In the genomic region with DNA sequence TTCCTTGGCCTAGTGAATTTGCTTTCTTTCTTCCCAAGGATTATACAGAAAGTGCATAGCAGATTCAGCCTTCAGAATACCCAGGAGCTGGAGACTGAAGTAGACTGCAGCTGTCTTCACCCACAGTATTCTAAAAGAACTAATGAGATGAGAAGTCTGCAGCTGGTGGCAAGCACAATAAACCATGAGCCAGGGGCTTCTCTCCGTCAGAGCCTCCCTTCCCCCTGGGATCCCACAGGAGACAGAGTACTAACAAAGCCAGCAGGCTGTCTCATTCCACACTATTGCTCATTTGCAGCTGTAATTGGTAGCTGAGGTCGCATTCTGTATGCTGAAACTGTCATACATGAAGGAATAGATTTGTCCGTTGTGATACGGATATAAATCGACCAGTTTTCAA, we compare ENCODE assay signal across 14 mouse cellular contexts. TPM values are rescaled to one million over a fixed set of nuclear protein-coding genes. Genes with fewer than 3 reads are reported as not detected.
A peak's percentile ranks its signal among the peaks of the same experiment; 100 is the strongest.
DNase-seq lines count a peak whose midpoint lies in the region; ATAC-seq lines count a peak whose summit lies in the region.
"Had no signal": no experiment of that assay in that cellular context is flagged by ENCODE, and none has a peak within 500 bp of the region (broad histone marks: within the 10 kb centered on the region; RNA-seq: fewer than 3 reads in every experiment).

No protein-coding gene starts in this region.

- no peak overlapping the region for H3K9ac ChIP-seq in hindbrain, embryonic 11.5 days (ENCODE audit: low read depth, low read length)
- no peak overlapping the region for H3K9ac ChIP-seq in midbrain, embryonic 14.5 days (replicated peaks; ENCODE audit: low read length)
- no peak overlapping the region for H3K9ac ChIP-seq in kidney, embryonic 15.5 days
- H3K9ac ChIP-seq: embryonic facial prominence, embryonic 12.5 days; liver, embryonic 14.5 days had no signal

- H3K36me3 ChIP-seq in hindbrain, embryonic 11.5 days (ENCODE audit: control insufficient read depth, insufficient read depth, low read length): peaks cover 11% of the 10 kb centered on the region; the same call in 1 of the 2 replicates
- peaks cover 32% of the 10 kb centered on the region for H3K36me3 ChIP-seq in midbrain, embryonic 14.5 days (ENCODE audit: control insufficient read depth, insufficient read depth, low read length)
- peaks cover 80% of the 10 kb centered on the region for H3K36me3 ChIP-seq in kidney, embryonic 15.5 days

- no peak overlapping the region for H3K4me2 ChIP-seq in hindbrain, embryonic 11.5 days (replicated peaks; ENCODE audit: low read depth, low read length)
- H3K4me2 ChIP-seq in midbrain, embryonic 14.5 days (ENCODE audit: low read length): no peak overlapping the region
- H3K4me2 ChIP-seq in kidney, embryonic 15.5 days: no peak overlapping the region
- H3K4me2 ChIP-seq: embryonic facial prominence, embryonic 12.5 days had no signal

- no peaks in the 10 kb centered on the region for H3K9me3 ChIP-seq in hindbrain, embryonic 11.5 days (ENCODE audit: control insufficient read depth, low read length)
- H3K9me3 ChIP-seq in midbrain, embryonic 14.5 days (ENCODE audit: control insufficient read depth, low read length): no peaks in the 10 kb centered on the region
- no peaks in the 10 kb centered on the region for H3K9me3 ChIP-seq in kidney, embryonic 15.5 days (replicated peaks)
- H3K9me3 ChIP-seq: embryonic facial prominence, embryonic 12.5 days had no signal

- peak; percentile 76 for ATAC-seq in hindbrain, embryonic 11.5 days (ENCODE audit: low FRiP score)
- ATAC-seq in midbrain, embryonic 14.5 days (ENCODE audit: low FRiP score, low TSS enrichment): peak; percentile 79
- no peak for ATAC-seq in kidney, embryonic 15.5 days (replicated peaks; ENCODE audit: low FRiP score)
- ATAC-seq: intestine, embryonic 16.5 days had no signal

- intact Hi-C loops in left cerebral cortex, postnatal 36 days (cut with DNase I): no loop called here

- H3K27ac ChIP-seq in hindbrain, embryonic 11.5 days (ENCODE audit: low read depth, low read length): peak overlapping the region; percentile 88
- peak overlapping the region; percentile 89 for H3K27ac ChIP-seq in midbrain, embryonic 14.5 days (replicated peaks; ENCODE audit: low read depth, low read length)
- no peak overlapping the region for H3K27ac ChIP-seq in kidney, embryonic 15.5 days
- H3K27ac ChIP-seq: embryonic facial prominence, embryonic 12.5 days; gastrocnemius, adult 2 months; liver, embryonic 14.5 days had no signal

- 66% methylated on average over 5 of the region's 5 CpGs for WGBS in hindbrain, embryonic 11.5 days
- WGBS in midbrain, embryonic 14.5 days: 16% methylated on average over 5 of the region's 5 CpGs
- 86% methylated on average over 5 of the region's 5 CpGs for WGBS in kidney, embryonic 15.5 days

- 0 out of 2 replicates have a peak, but pooled peaks cover 2% of the 10 kb centered on the region for H3K4me1 ChIP-seq in hindbrain, embryonic 11.5 days (replicated peaks; ENCODE audit: control insufficient read depth, insufficient read depth, low read length)
- peaks cover 42% of the 10 kb centered on the region for H3K4me1 ChIP-seq in midbrain, embryonic 14.5 days (ENCODE audit: control insufficient read depth, insufficient read depth, low read length)
- no peaks in the 10 kb centered on the region for H3K4me1 ChIP-seq in kidney, embryonic 15.5 days

- no peaks in the 10 kb centered on the region for H3K27me3 ChIP-seq in hindbrain, embryonic 11.5 days (ENCODE audit: control insufficient read depth, insufficient read depth, low read length)
- H3K27me3 ChIP-seq in midbrain, embryonic 14.5 days (ENCODE audit: control insufficient read depth, insufficient read depth, low read length): no peaks in the 10 kb centered on the region
- no peaks in the 10 kb centered on the region for H3K27me3 ChIP-seq in kidney, embryonic 15.5 days
- H3K27me3 ChIP-seq: embryonic facial prominence, embryonic 12.5 days had no signal

- no peak overlapping the region for H3K4me3 ChIP-seq in hindbrain, embryonic 11.5 days (ENCODE audit: low read depth, low read length)
- H3K4me3 ChIP-seq in midbrain, embryonic 14.5 days (replicated peaks; ENCODE audit: low read depth, low read length): no peak overlapping the region
- no peak overlapping the region for H3K4me3 ChIP-seq in kidney, embryonic 15.5 days (replicated peaks)
- H3K4me3 ChIP-seq: embryonic facial prominence, embryonic 12.5 days; gastrocnemius, adult 2 months had no signal

- peak; percentile 50 to 60 for DNase-seq in right cerebral cortex, postnatal 10 days (ENCODE audit: low spot score in 2 of 2)
- DNase-seq in right cerebral cortex, adult 18-20 months: no peak
- peak; percentile 68 for DNase-seq in hindbrain, embryonic 11.5 days (ENCODE audit: low spot score)
- peak; percentile 89 for DNase-seq in midbrain, embryonic 14.5 days
- no peak for DNase-seq in left cerebral cortex, postnatal 36 days (ENCODE audit: low spot score in 2 of 2)
- no peak for DNase-seq in cerebellum, postnatal 25 days
- DNase-seq: cerebellum, adult 11-12 months; gastrocnemius, adult 2 months; lung, postnatal 36 days; thymus, postnatal 4 days had no signal

RNA-seq across cellular contexts. Expression of gene Pitpnb, which starts 38.0 kb away (rescaled TPM):
- polyA plus RNA-seq in hindbrain, embryonic 11.5 days (2014; fragmentation: Nextera tagmentation; extraction: Ambion mirVana): 120 and 127 TPM in 2 replicates
- 77.6 and 104 TPM in 2 replicates for polyA plus RNA-seq in midbrain, embryonic 14.5 days (2014; fragmentation: Nextera tagmentation; extraction: Ambion mirVana)
- polyA plus RNA-seq in kidney, embryonic 15.5 days (2015; fragmentation: Nextera tagmentation; extraction: Ambion mirVana): 101 and 104 TPM in 2 replicates
- 10 to 100 TPM; 84.4 to 86.0 TPM for total RNA-seq in left cerebral cortex, postnatal 36 days (2021)

RNA-seq across cellular contexts. Expression of gene Mn1, which starts 48.6 kb away (rescaled TPM):
- 41.9 and 42.5 TPM in 2 replicates for polyA plus RNA-seq in hindbrain, embryonic 11.5 days (2014; fragmentation: Nextera tagmentation; extraction: Ambion mirVana)
- 51.7 and 69.2 TPM in 2 replicates for polyA plus RNA-seq in midbrain, embryonic 14.5 days (2014; fragmentation: Nextera tagmentation; extraction: Ambion mirVana)
- 6.2 and 7.8 TPM in 2 replicates for polyA plus RNA-seq in kidney, embryonic 15.5 days (2015; fragmentation: Nextera tagmentation; extraction: Ambion mirVana)
- 10 to 100 TPM; 57.4 to 69.7 TPM for total RNA-seq in left cerebral cortex, postnatal 36 days (2021)

Comparison
In these comparisons a context has a peak if more than half of its experiments do, and no peak if none do; other contexts are left out.
1. DNase-seq: peak in right cerebral cortex, postnatal 10 days (2 of 2), hindbrain, embryonic 11.5 days (single experiment) and midbrain, embryonic 14.5 days (single experiment); none in right cerebral cortex, adult 18-20 months (single experiment), left cerebral cortex, postnatal 36 days (0 of 2) and cerebellum, postnatal 25 days (0 of 2).